Mouse (Mus musculus): ENCODE results near the gene Gpr107. TPM values are rescaled to one million over a fixed set of nuclear protein-coding genes. Genes with fewer than 3 reads are reported as not detected.

The Gpr107 gene
- polyA plus RNA-seq, 1 experiment from 2014 or later, result 31.1 TPM

DNA sequence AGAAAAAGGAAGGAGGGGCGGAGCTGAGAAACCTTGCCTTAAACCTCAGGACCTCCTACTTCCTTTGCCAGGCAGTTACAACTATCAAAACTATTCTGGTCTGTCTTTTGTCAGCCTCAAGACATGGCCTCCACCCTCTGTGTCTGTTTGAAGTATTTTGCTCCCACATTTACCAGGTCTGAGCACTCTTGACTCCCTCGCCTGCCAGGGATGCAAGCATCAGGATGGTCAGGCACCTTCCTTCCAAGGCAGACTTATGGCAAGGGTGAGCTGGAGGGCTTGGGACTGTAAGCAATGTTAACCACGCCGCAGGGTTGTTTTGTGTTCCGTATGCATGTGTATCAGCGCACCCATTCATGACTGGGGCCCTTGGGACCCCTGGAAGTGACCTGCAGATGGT lies 8.8 kb upstream of the Gpr107 start:
- Histone ChIP-seq H3K4me2 (replicated peaks) (no peak overlapping the region), H3K4me3 (replicated peaks) (no peak overlapping the region), H3K4me1 (replicated peaks) (peaks cover 15% of the 10 kb centered on the region), H3K27ac (peak overlapping the region; percentile 29), H3K9ac (no peak overlapping the region), H3K36me3 (no peaks in the 10 kb centered on the region), H3K9me3 (no peaks in the 10 kb centered on the region), H3K27me3 (replicated peaks) (no peaks in the 10 kb centered on the region)
- no peak for ATAC-seq
- 47% methylated on average over 6 of the region's 6 CpGs for WGBS

DNA sequence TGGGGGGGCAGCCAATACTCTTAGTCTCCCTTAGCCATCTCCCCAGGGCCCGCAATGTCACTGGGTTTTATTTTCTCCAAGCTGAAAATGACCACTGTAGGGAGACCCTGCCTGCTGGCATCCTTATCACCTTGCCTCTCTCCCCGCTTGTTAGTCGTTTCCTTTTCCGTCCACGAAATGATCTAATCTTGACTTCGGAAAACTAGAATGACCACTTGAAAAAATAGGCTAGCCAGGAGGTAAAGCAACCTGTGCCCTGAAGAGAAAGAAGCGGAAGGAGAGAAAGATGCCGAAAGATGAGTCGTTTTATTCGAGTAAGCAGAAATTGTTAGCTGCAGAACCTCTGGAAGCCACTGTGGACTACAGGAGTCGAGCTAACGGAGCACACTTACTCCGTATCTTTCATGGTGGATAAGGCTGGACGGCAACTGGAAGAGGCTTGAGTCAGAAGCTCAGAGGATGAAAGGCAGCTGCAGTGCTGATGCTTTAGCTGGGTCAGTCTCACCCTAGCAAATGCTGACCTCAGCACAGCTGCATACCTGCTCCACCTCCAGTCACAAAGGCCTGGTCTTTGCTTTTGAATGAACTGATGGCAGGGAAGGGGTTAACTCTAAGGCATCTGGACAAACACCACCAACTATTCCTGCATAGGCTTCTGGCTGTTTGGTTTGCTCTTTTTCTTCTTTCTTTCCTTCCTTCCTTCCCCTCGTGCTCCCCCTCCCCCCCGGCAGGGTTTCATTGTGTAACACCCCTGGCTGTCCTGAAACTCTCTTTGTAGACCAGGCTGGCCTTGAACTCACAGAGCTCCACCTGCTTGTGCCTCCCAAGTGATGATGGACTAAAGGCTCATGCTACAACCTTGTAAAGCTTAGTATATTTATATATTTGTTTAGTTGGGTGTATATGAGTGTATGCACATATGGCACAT lies 8.1 kb upstream of the Gpr107 start:
- Histone ChIP-seq H3K4me3 (replicated peaks) (no peak overlapping the region), H3K36me3 (no peaks in the 10 kb centered on the region), H3K27ac (peak overlapping the region; percentile 29), H3K9me3 (no peaks in the 10 kb centered on the region), H3K27me3 (replicated peaks) (no peaks in the 10 kb centered on the region), H3K4me1 (replicated peaks) (peaks cover 15% of the 10 kb centered on the region), H3K4me2 (replicated peaks) (no peak overlapping the region), H3K9ac (no peak overlapping the region)
- no peak for ATAC-seq
- WGBS, result 70% methylated on average over 16 of the region's 16 CpGs

DNA sequence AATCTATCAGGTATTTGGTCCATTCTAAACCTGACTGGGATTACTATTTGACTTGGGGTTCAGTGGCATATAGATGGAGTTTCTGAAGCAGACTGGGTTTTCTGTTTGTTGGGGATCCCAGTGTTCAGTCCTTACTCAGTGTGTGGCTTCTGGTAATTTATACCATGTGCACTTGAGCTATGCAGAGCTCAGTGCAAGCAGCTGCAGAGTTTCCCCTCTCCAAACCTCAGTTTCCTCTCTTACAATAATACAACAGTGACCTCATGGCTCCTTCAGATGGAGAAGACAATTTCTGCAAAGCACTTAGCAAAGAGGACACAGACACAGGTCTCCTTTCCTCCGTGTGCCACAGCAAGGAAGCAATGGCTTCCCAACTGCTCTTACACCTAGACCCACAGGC lies 7.2 kb upstream of the Gpr107 start:
- Histone ChIP-seq H3K36me3 (no peaks in the 10 kb centered on the region), H3K9ac (no peak overlapping the region), H3K4me3 (replicated peaks) (no peak overlapping the region), H3K9me3 (no peaks in the 10 kb centered on the region), H3K27me3 (replicated peaks) (no peaks in the 10 kb centered on the region), H3K27ac (no peak overlapping the region), H3K4me1 (replicated peaks) (peaks cover 15% of the 10 kb centered on the region), H3K4me2 (replicated peaks) (no peak overlapping the region)
- 75% methylated on average over 1 of the region's 1 CpGs for WGBS
- ATAC-seq, result no peak

DNA sequence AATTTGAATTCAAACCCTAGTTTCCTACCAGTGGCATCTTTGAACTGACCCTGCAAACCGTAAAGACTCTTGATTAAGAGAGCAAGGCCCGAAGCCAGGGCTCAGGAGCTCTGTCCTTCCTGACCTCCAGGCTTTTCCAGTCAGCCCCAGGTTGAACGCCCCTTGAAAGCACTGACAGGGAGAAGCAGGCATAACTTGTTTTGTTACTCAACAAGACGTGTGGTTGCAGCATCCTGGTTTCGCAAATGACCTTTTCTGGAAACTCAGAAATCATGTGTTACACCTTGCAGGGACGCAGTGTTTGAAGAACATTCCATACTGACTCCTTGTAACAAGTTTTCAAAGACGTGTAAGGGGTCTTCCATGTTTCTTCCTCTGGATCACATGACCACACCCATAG lies 5.1 kb upstream of the Gpr107 start:
- 83% methylated on average over 7 of the region's 7 CpGs for WGBS
- H3K27ac ChIP-seq, result no peak overlapping the region
- H3K9ac ChIP-seq, result no peak overlapping the region
- H3K36me3 ChIP-seq, result no peaks in the 10 kb centered on the region
- H3K4me1 ChIP-seq (replicated peaks), result 0 out of 2 replicates have a peak, but pooled peaks cover 8% of the 10 kb centered on the region
- H3K9me3 ChIP-seq, result no peaks in the 10 kb centered on the region
- no peaks in the 10 kb centered on the region for H3K27me3 ChIP-seq (replicated peaks)
- H3K4me3 ChIP-seq (replicated peaks), result no peak overlapping the region
- no peak overlapping the region for H3K4me2 ChIP-seq (replicated peaks)
- ATAC-seq, result no peak

DNA sequence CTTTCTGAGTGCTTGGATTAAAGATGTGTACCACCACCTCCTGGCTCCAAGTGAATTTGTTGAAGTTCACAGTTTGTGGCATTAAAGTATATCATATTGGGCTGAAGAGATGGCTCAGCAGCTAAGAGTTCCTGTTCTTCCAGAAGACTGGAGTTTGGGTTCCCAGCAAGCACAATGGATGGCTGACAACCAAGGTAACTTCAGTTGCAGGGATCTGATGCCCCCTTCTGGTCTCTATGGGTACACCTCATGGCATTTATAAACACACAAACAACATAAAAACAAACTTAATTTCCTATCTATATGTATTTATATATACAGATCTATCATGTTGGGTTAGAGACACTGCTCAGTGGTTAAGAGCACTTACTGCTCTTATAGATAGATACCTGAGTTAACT lies 1.4 kb upstream of the Gpr107 start:
- H3K27ac ChIP-seq, result no peak overlapping the region
- H3K36me3 ChIP-seq, result no peaks in the 10 kb centered on the region
- no peak overlapping the region for H3K4me2 ChIP-seq (replicated peaks)
- no peak for ATAC-seq
- H3K9me3 ChIP-seq, result no peaks in the 10 kb centered on the region
- no peaks in the 10 kb centered on the region for H3K27me3 ChIP-seq (replicated peaks)
- no peak overlapping the region for H3K4me3 ChIP-seq (replicated peaks)
- H3K4me1 ChIP-seq (replicated peaks), result peaks cover 5% of the 10 kb centered on the region; the same call in 1 of the 2 replicates
- H3K9ac ChIP-seq, result no peak overlapping the region

DNA sequence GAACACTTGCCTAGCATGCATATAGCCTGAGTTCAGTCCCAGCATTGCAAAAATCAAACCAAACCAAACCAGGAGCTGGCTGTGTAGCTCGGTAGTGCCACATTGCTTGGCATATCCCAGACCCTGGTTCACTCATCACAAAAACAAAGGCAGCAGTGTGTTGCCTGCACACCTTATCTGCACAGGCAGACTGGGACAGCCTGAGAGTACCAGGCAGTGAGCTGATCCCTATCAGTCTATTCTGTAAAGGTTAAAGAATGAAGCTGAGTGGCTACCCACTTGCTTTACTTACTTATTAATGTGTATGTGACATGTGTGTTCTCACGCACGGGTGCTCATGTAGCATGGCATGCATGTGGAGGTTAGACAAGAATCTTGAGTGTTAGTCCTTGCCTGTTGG lies 4.7 kb downstream of the Gpr107 start:
- WGBS, result 84% methylated on average over 3 of the region's 3 CpGs
- H3K9ac ChIP-seq, result no peak overlapping the region

DNA sequence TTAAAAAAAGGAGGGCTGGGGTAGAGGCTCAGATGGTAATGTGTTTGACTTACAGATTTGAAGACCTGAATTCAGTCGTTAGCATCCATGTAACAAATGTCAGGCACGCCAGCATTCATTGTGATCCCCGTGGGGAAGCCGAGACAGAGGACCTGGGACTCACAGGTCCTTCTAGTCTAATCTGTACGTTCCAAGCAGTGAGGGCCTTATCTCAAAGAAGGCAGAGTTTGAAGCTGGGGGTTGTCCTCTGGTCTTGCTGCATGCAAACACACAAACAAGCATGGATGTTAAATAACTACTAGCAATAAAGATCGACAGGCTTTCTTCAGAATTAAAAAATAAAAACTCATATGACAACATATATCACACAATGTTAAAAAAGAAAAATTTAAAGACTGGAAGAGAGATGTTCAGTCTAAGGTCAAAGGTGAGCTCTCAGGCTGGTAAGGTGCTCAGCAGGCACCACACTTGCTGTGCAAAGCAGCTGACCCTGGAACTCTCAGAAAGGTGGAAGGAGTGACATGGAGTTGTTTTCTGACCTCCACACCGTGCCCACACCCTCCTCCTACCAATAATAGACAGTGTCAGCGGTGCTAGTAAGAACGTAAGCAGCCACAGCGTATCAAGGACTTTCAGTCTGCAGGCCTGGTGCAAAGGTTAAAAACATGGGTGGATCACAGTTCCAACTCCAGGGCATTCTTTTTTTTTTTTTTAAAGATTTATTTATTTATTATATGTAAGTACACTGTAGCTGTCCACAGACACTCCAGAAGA lies 8.2 kb downstream of the Gpr107 start:
- ATAC-seq, result peak; percentile 79

More for the DNA sequence above, 4.7 kb downstream of the Gpr107 start:
- Histone ChIP-seq H3K27ac (no peak overlapping the region), H3K4me1 (replicated peaks) (peaks cover 5% of the 10 kb centered on the region; the same call in 1 of the 2 replicates), H3K4me3 (replicated peaks) (no peak overlapping the region), H3K36me3 (no peaks in the 10 kb centered on the region), H3K4me2 (replicated peaks) (no peak overlapping the region), H3K9me3 (no peaks in the 10 kb centered on the region), H3K27me3 (replicated peaks) (no peaks in the 10 kb centered on the region)
- no peak for ATAC-seq

DNA sequence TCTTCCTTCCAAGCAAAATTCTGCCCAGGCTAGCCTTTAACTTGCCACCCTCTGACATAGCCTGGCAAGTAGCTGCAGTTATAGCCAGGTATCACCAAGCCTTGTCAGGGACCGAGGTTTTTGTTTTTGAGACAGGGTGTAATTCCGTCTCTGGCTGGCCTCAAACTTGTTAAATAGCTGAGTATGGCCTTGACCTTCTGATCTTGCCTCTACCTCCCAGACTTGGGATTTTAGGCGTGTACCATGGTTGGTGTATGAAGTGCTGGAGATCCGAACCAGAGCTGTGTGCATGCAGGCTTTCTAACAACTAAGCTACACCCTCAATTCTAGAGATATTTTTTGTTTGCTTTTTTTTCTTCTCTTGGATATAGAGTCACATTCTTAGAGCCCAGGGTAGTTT lies 9.5 kb downstream of the Gpr107 start:
- no peak overlapping the region for H3K4me2 ChIP-seq (replicated peaks)
- no peaks in the 10 kb centered on the region for H3K27me3 ChIP-seq (replicated peaks)
- H3K9ac ChIP-seq, result no peak overlapping the region
- no peak overlapping the region for H3K4me3 ChIP-seq (replicated peaks)
- no peaks in the 10 kb centered on the region for H3K36me3 ChIP-seq
- H3K27ac ChIP-seq, result no peak overlapping the region
- no peaks in the 10 kb centered on the region for H3K9me3 ChIP-seq
- WGBS, result 72% methylated on average over 4 of the region's 4 CpGs
- no peak for ATAC-seq
- peaks cover 29% of the 10 kb centered on the region for H3K4me1 ChIP-seq (replicated peaks)

More for the DNA sequence above, 8.2 kb downstream of the Gpr107 start:
- Histone ChIP-seq H3K36me3 (no peaks in the 10 kb centered on the region), H3K9ac (no peak overlapping the region), H3K4me3 (replicated peaks) (no peak overlapping the region), H3K9me3 (no peaks in the 10 kb centered on the region), H3K4me2 (replicated peaks) (no peak overlapping the region; the same call in 1 of the 2 replicates), H3K4me1 (replicated peaks) (peaks cover 24% of the 10 kb centered on the region), H3K27ac (no peak overlapping the region), H3K27me3 (replicated peaks) (no peaks in the 10 kb centered on the region)
- WGBS, result 76% methylated on average over 10 of the region's 10 CpGs

DNA sequence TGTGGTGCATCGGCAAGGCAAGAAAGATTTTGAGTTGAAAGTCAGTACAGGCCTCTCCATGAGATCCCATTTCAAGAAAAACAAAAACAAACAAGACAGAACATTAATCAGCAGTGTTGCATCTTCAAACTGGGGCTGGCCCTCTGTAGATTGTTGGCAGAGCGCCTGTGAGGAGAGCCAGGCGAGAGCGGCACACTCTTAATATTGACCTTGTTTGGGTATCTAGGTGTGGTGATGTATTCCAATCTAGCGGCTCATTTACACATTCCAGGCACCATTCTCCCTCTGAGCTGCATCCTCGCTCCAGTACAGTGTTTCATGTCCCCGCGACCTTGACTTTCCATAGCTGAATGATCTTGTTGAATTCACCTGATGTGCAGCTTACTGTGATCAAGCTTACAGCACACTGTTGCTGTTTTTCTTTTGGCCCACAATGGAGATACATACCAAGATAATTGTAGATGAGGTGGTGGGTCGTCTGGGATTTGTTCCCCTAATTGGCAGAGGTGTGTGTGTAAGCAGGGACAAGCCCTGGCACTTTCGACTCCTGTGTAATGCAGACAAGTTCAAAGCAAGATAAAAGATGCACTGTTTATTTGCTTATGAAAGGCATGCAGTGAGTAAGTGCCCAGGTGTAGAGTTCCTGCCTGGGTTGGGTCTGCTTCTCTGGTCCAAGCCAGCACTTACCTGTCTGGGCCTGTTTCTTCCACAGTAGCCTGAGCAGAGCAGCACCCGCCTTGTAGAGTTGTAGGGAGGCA lies 11.4 kb downstream of the Gpr107 start:
- H3K9me3 ChIP-seq, result no peaks in the 10 kb centered on the region
- no peak for ATAC-seq
- no peak overlapping the region for H3K4me2 ChIP-seq (replicated peaks)
- peaks cover 33% of the 10 kb centered on the region for H3K4me1 ChIP-seq (replicated peaks)
- no peak overlapping the region for H3K4me3 ChIP-seq (replicated peaks)
- peaks cover 5% of the 10 kb centered on the region; the same call in 1 of the 2 replicates for H3K36me3 ChIP-seq
- H3K27ac ChIP-seq, result peak overlapping the region; percentile 90
- no peaks in the 10 kb centered on the region for H3K27me3 ChIP-seq (replicated peaks)
- no peak overlapping the region for H3K9ac ChIP-seq
- 60% methylated on average over 11 of the region's 11 CpGs for WGBS

DNA sequence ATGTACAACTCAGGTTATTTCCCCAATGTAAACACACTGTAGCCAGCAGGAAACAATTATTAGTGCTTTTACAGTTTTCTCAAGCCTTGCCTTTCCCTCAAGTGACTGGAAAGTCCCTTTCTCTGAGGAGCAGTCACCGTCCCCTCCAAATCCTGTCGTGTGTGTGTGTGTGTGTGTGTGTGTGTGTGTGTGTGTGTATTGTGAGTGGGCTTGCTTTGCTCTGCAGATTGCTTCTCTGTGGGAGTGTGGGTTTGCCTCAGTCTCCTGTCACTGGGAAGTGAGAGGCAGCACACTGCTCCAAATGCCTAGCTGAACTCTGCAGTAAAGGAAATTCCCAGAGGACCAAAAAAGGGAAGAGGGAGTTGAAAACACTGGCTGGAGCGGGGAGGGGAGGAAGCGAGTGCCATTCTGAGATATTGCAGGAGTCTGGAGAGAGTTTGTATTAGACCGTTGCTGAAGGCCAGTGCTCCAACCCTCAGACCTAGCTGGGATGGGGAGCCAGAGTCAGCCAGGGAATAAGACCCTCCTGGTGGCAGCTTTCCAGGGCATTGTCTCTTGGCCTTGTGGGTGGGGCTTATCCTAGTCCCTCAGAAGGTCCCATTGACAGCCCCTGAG lies 12.8 kb downstream of the Gpr107 start:
- Histone ChIP-seq H3K4me2 (replicated peaks) (peak overlapping the region; percentile 17; the same call in 1 of the 2 replicates), H3K9ac (0 out of 2 replicates have a peak overlapping the region, but pooled peaks have one; percentile 3), H3K4me3 (replicated peaks) (no peak overlapping the region), H3K36me3 (peaks cover 18% of the 10 kb centered on the region), H3K4me1 (replicated peaks) (peaks cover 33% of the 10 kb centered on the region), H3K27ac (peak overlapping the region; percentile 90), H3K27me3 (replicated peaks) (no peaks in the 10 kb centered on the region), H3K9me3 (no peaks in the 10 kb centered on the region)
- ATAC-seq, result peak; percentile 79
- 26% methylated on average over 5 of the region's 5 CpGs for WGBS

DNA sequence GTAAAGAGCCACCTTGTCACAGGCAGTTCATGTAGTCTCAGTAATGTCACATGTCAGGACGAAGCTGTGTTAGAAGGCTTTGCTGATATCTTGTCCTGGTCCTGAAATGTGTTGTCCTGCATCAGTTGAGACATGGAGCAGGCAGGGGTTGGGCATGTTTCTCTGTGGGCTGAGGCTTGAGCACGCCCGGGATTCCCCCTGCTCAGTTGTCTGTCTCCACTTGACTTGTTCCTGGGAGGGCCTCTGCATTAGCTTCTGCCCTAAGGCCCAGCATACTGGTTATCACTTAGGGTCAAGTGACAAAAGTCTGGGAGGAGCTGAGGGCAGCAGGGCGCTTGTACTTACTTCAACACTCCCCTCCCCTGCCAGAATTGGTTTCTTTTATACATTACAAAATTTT lies 13.4 kb downstream of the Gpr107 start:
- H3K4me2 ChIP-seq (replicated peaks), result peak overlapping the region; percentile 17; the same call in 1 of the 2 replicates
- ATAC-seq, result 0 out of 2 replicates have a peak, but pooled peaks have one; percentile 2
- no peaks in the 10 kb centered on the region for H3K27me3 ChIP-seq (replicated peaks)
- H3K36me3 ChIP-seq, result peaks cover 22% of the 10 kb centered on the region
- H3K4me3 ChIP-seq (replicated peaks), result no peak overlapping the region
- H3K9me3 ChIP-seq, result no peaks in the 10 kb centered on the region
- WGBS, result 45% methylated on average over 4 of the region's 4 CpGs
- 0 out of 2 replicates have a peak overlapping the region, but pooled peaks have one; percentile 3 for H3K9ac ChIP-seq
- H3K4me1 ChIP-seq (replicated peaks), result peaks cover 33% of the 10 kb centered on the region
- H3K27ac ChIP-seq, result peak overlapping the region; percentile 90
